Mouse (Mus musculus): ENCODE results near the gene Smok3b.
"Not testable (repeated sequence)": the region's sequence is repeated elsewhere in the genome, so short reads cannot be mapped to it uniquely, and the experiment has no call there.

Gene Smok3b

GRCm38 (mm10) chr5:138020961-138021479 is at the start of gene Smok3b, which contains the start of gene Smok3a:
TSS of gene Smok3b (plus strand) at chr5:138021429.
TSS of gene Smok3a (plus strand) at chr5:138021261.
- not testable (repeated sequence) for DNase-seq (ENCODE audit: low read depth)

GRCm38 (mm10) chr5:137973161-137973560 is 48.1 kb upstream of the Smok3b start:
- no peak for DNase-seq (ENCODE audit: low read depth)

- DNase-seq (ENCODE audit: low read depth), result no peak
Measured at GRCm38 (mm10) chr5:137973738-137974137, 47.5 kb upstream of the Smok3b start.

- DNase-seq (ENCODE audit: low read depth), result no peak
Measured at GRCm38 (mm10) chr5:137974724-137975123, 46.5 kb upstream of the Smok3b start.

- no peak for DNase-seq (ENCODE audit: low read depth)
Measured at GRCm38 (mm10) chr5:137975434-137975833, 45.8 kb upstream of the Smok3b start.

- DNase-seq (ENCODE audit: low read depth), result no peak
Measured at GRCm38 (mm10) chr5:137977291-137977690, 43.9 kb upstream of the Smok3b start.

- no peak for DNase-seq (ENCODE audit: low read depth)
Measured at GRCm38 (mm10) chr5:137979081-137979480, 42.1 kb upstream of the Smok3b start.

GRCm38 (mm10) chr5:137981300-137981699 is 39.9 kb upstream of the Smok3b start, which contains the start of gene Azgp1:
TSS of gene Azgp1 (plus strand) at chr5:137981520.
- no peak for DNase-seq (ENCODE audit: low read depth)

- no peak for DNase-seq (ENCODE audit: low read depth)
Measured at GRCm38 (mm10) chr5:137986351-137986750, 34.9 kb upstream of the Smok3b start.

- DNase-seq (ENCODE audit: low read depth), result no peak
Measured at GRCm38 (mm10) chr5:138009437-138009836, 11.8 kb upstream of the Smok3b start.

GRCm38 (mm10) chr5:138012382-138012781 is 8.8 kb upstream of the Smok3b start:
- DNase-seq (ENCODE audit: low read depth), result no peak

- DNase-seq (ENCODE audit: low read depth), result no peak
Measured at GRCm38 (mm10) chr5:138016530-138016929, 4.7 kb upstream of the Smok3b start.

GRCm38 (mm10) chr5:138016997-138017396 is 4.2 kb upstream of the Smok3b start:
- no peak for DNase-seq (ENCODE audit: low read depth)

GRCm38 (mm10) chr5:138019577-138019976 is 1.7 kb upstream of the Smok3b start:
- not testable (repeated sequence) for DNase-seq (ENCODE audit: low read depth)

- not testable (repeated sequence) for DNase-seq (ENCODE audit: low read depth)
Measured at GRCm38 (mm10) chr5:138052894-138053293, 31.7 kb downstream of the Smok3b start, which contains the start of gene Smok3c. TSS of gene Smok3c (plus strand) at chr5:138053194.

GRCm38 (mm10) chr5:138073803-138074202 is 52.6 kb downstream of the Smok3b start:
- DNase-seq (ENCODE audit: low read depth), result no peak

- DNase-seq (ENCODE audit: low read depth), result no peak
Measured at GRCm38 (mm10) chr5:138075684-138076083, 54.5 kb downstream of the Smok3b start.

- no peak for DNase-seq (ENCODE audit: low read depth)
Measured at GRCm38 (mm10) chr5:138076148-138076547, 54.9 kb downstream of the Smok3b start.

GRCm38 (mm10) chr5:138080456-138080855 is 59.2 kb downstream of the Smok3b start:
- DNase-seq (ENCODE audit: low read depth), result no peak

GRCm38 (mm10) chr5:138081446-138081845 is 60.2 kb downstream of the Smok3b start:
- DNase-seq (ENCODE audit: low read depth), result no peak

GRCm38 (mm10) chr5:138083318-138083900 is 62.2 kb downstream of the Smok3b start:
- DNase-seq (ENCODE audit: low read depth), result no peak

GRCm38 (mm10) chr5:138083936-138084335 is 62.7 kb downstream of the Smok3b start:
- no peak for DNase-seq (ENCODE audit: low read depth)

- peak; percentile 7 for DNase-seq (ENCODE audit: low read depth)
Measured at GRCm38 (mm10) chr5:138084507-138084906, 63.3 kb downstream of the Smok3b start.

- peak; percentile 82 for DNase-seq (ENCODE audit: low read depth)
Measured at GRCm38 (mm10) chr5:138084996-138085395, 63.8 kb downstream of the Smok3b start, which contains the start of gene Zkscan1. TSS of gene Zkscan1 (plus strand) at chr5:138085084.
